Mouse (Mus musculus): ENCODE results near the gene Vps26a.

GRCm38 (mm10) chr10:62527351-62527750 lies 40.7 kb upstream of the Vps26a start, which contains the start of gene Srgn:
- TF ChIP-seq POLR2A (IDR thresholded peaks at IDR 0.05; ENCODE audit: borderline replicate concordance, low read depth, low read length) (no peak), CTCF (IDR thresholded peaks at IDR 0.05; ENCODE audit: low read depth, low read length) (no peak)

All from bone marrow macrophage, adult 2 months (primary cell).